Mouse (Mus musculus) midbrain, embryonic 16.5 days (tissue): ENCODE results near the gene Spint2. TPM values are rescaled to one million over a fixed set of nuclear protein-coding genes. Genes with fewer than 3 reads are reported as not detected.

Source experiments
- ATAC-seq: fragments of 200-750 bp; cut with Nextera tagmentation; 2 replicates; pipeline ENCODE4 v1.8.0; 2017; ENCODE audit warnings: moderate TSS enrichment
- H3K27ac ChIP-seq: fragments of 300-500 bp; sonication (generic); 2 replicates; pipeline ENCODE4 v1.5.1; 2014; ENCODE audit warnings: mild to moderate bottlenecking, low read length, mixed read lengths
- H3K27me3 ChIP-seq: fragments of 300-500 bp; sonication (generic); 2 replicates; pipeline ENCODE4 v1.6.1; 2014; ENCODE audit warnings: low read depth, low read length, mixed read lengths; ENCODE audit not compliant: control insufficient read depth, insufficient read depth
- H3K36me3 ChIP-seq: fragments of 300-500 bp; sonication (generic); 2 replicates; pipeline ENCODE4 v1.6.1; 2014; ENCODE audit warnings: mild to moderate bottlenecking, low read length, moderate library complexity, mixed read lengths; ENCODE audit not compliant: control insufficient read depth, insufficient read depth
- H3K4me1 ChIP-seq: fragments of 300-500 bp; sonication (generic); 2 replicates; pipeline ENCODE4 v1.6.1; 2014; ENCODE audit warnings: mild to moderate bottlenecking, low read length, mixed read lengths; ENCODE audit not compliant: control insufficient read depth, insufficient read depth
- H3K4me2 ChIP-seq: fragments of 300-500 bp; sonication (generic); 2 replicates; pipeline ENCODE4 v1.6.1; 2014; ENCODE audit warnings: mild to moderate bottlenecking, low read length, mixed read lengths
- H3K4me3 ChIP-seq: fragments of 300-500 bp; sonication (generic); 2 replicates; pipeline ENCODE4 v1.5.1; 2014; ENCODE audit warnings: low read depth, mild to moderate bottlenecking, low read length, moderate library complexity, mixed read lengths
- H3K9ac ChIP-seq: fragments of 300-500 bp; sonication (generic); 2 replicates; pipeline ENCODE4 v1.6.1; 2014; ENCODE audit warnings: low read depth, low read length, mixed read lengths
- H3K9me3 ChIP-seq: fragments of 300-500 bp; sonication (generic); replicated peaks from 2 replicates; pipeline ENCODE4 v1.6.1; 2014; ENCODE audit warnings: mild to moderate bottlenecking, low read length, mixed read lengths; ENCODE audit not compliant: control insufficient read depth, poor library complexity, severe bottlenecking
- WGBS: fragments of 180-500 bp; shearing (Covaris S2); extraction: QIAGEN DNeasy Blood & Tissue Kit; methylation state at CpG from one replicate; pipeline ENCODE4 v1.1.7; 2014; 5-methylcytosine and 5-hydroxymethylcytosine counted together
- polyA plus RNA-seq: library from polyadenylated mRNA; unstranded; fragments of >200 nt; fragmentation: Nextera tagmentation; extraction: Ambion mirVana; gene quantifications from 2 replicates; pipeline ENCODE4 v1.2.1, GENCODE M21; 2015

Spint2 gene
- polyA plus RNA-seq, 1 experiment from 2014 or later = 89.7 TPM

DNA sequence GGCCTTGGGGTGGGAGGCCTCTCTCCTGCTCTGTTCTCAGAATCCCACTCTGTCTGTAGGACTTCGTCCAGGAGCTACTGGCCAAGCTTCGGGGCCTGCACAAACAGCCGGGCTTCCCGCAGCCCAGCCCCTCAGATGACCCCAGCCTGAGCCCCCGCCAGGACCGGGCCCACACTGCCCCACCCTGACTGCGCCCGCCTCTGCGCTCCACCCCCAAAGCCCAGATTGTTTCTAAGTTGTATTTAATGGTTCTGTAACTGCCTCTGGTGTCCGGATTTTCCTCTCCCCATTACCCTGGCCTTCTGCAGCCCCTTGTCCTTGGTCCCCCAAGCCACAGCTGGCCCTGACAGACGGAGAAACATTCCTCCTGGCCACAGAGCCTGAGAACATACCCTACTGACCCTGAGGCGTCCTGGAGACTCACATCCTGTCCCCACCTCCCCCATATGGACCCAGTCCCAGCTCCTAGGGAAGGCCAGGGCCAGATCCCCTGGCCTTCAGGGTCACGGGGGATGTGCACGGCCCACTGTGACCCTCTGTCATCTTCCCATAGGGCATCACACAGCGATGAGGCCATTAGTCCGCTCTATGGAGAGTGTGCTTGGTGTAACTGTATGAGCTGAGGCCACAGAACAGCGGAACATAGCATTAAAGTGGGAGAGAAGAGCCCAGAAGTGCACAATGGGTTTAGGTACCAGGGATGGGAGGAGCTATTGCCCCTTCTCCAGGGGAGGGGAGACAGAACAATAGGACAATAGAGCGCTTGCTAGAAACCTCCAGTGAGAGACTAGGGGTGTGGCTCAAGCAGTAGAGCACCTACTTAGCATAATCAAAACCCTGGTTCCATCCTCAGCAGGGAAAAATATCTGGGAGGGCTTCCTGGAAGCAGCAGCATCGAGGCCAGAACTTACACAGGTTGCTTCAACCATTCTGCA lies 11.7 kb upstream of the Spint2 start:
- no peak overlapping the region for H3K9ac ChIP-seq
- no peaks in the 10 kb centered on the region for H3K9me3 ChIP-seq
- no peak overlapping the region for H3K4me3 ChIP-seq
- H3K27ac ChIP-seq = no peak overlapping the region
- no peak for ATAC-seq
- H3K27me3 ChIP-seq = no peaks in the 10 kb centered on the region
- H3K4me2 ChIP-seq = no peak overlapping the region
- peaks cover 9% of the 10 kb centered on the region for H3K4me1 ChIP-seq
- no peaks in the 10 kb centered on the region for H3K36me3 ChIP-seq
- 29% methylated on average over 19 of the region's 19 CpGs for WGBS

DNA sequence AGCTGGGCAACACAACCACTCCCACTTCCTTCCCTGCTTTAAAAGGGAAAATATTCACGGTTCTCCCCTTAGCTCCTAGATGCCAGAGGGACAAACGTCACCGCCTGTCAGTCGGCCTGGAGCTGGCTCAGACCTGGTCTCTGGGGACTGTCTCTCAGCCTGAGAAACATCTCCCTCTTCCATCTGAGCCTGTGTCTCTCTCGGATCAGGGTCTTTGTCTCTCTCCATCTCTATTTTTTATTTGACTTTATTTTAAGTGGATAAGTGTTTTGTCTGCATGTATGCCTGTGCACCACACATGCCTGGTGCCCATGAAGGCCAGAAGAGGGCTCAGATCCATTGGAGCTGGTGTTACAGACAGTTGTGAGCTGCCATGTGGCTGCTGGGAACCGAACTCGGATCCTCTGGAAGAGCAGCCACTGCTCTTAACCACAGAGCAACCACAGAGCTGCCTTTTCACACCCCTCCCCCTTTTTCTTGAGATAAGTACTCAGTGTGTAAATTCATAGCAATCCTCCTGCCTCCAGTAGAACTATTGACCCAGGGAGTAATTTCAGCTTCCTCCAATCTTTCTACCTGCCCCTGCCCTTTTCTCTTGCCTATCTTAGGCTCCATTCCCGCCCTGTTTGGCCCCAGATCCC lies 10.9 kb upstream of the Spint2 start:
- H3K4me1 ChIP-seq = peaks cover 9% of the 10 kb centered on the region
- no peak overlapping the region for H3K9ac ChIP-seq
- no peak overlapping the region for H3K4me3 ChIP-seq
- no peak for ATAC-seq
- no peaks in the 10 kb centered on the region for H3K9me3 ChIP-seq
- no peak overlapping the region for H3K27ac ChIP-seq
- WGBS = 26% methylated on average over 8 of the region's 8 CpGs
- H3K4me2 ChIP-seq = no peak overlapping the region
- H3K27me3 ChIP-seq = no peaks in the 10 kb centered on the region
- H3K36me3 ChIP-seq = no peaks in the 10 kb centered on the region

DNA sequence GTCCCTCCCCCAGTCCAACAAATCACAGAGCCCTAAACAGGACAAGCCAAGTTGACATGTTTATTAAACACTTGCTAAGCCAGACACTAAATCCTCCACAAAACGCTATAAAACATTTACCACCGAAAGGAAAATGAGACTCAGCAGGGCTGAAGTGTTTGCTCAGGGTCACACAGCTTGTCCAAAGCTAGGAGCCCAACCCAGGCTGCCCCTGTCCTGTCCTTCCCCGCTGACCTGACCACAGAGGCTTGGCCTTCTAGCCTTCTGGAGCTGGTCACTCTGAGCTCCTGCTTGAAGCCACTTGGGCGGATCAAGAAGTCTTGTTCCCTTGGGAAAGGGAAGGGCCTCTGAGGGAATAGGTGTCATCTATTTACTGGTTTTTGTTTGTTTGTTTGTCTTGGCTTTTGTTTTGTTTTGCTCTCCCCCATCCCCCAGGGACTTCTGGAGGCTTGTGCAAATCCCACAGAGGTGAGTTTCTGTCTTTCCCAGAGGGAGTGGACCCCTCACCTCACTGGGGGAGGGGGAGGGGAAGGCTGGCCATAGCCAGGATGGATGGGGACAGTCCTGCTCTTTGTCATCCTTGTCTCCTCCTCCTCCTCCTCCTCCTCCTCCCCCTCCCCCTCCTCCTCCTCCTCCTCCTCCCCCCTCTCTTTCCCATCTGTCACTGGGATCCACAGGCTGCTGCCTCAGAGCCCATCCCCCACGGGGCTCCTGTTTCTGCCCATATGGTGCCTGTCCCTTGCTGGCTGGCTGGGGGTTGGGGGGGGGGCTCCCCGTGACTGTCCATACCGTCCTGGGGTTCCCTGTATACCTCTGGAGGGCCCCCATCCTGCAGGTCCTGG lies 10.1 kb upstream of the Spint2 start:
- H3K36me3 ChIP-seq = no peaks in the 10 kb centered on the region
- H3K27ac ChIP-seq = no peak overlapping the region
- whole genome bisulfite sequencing = 21% methylated on average over 6 of the region's 7 CpGs
- ATAC-seq = no peak
- H3K4me2 ChIP-seq = no peak overlapping the region
- H3K4me1 ChIP-seq = peaks cover 9% of the 10 kb centered on the region
- H3K4me3 ChIP-seq = no peak overlapping the region
- H3K9ac ChIP-seq = no peak overlapping the region
- H3K9me3 ChIP-seq = no peaks in the 10 kb centered on the region
- no peaks in the 10 kb centered on the region for H3K27me3 ChIP-seq

DNA sequence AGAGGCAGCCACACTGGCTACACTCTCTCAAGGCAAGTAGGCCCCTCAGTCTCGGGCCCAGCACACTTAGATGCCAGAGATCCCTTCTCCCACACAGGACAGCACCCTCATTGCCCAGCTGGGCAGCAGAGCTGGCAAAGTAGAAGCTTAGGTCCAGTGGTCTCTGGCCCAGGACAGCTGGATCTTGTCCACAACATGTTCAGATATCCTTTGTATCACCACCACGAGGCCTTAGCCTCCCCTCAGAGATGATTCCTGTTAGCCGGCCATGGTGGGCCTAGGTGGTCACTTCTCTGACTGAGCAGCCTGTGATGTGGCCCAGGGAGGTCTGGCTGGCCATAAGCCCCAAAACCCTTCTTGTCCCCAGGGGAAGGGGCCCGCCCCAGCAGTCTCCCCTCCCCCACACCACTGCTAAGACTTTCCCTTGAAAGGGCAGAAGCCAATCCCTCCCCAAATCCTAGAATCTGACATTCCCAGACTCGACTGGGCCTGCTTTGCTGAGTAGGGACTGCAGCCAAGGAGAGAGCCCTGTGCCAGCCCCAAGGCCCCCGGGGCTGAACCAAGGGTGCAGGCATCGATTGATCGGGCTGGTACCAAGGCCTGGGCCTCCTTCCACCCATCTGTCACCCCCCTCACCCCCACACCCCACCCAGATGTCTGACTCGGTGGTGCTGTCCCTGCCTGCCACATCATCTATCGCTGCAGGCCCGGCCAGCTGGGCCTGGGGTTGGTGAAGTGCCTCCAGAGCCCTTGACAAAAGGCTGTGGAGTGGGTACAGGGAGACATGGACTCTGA lies 9.2 kb upstream of the Spint2 start:
- Histone ChIP-seq H3K27me3 (no peaks in the 10 kb centered on the region), H3K36me3 (no peaks in the 10 kb centered on the region), H3K4me1 (peaks cover 9% of the 10 kb centered on the region), H3K4me3 (no peak overlapping the region), H3K27ac (no peak overlapping the region), H3K4me2 (no peak overlapping the region), H3K9ac (peak overlapping the region; percentile 14; the same call in 1 of the 2 replicates), H3K9me3 (no peaks in the 10 kb centered on the region)
- no peak for ATAC-seq
- 35% methylated on average over 11 of the region's 11 CpGs for WGBS

DNA sequence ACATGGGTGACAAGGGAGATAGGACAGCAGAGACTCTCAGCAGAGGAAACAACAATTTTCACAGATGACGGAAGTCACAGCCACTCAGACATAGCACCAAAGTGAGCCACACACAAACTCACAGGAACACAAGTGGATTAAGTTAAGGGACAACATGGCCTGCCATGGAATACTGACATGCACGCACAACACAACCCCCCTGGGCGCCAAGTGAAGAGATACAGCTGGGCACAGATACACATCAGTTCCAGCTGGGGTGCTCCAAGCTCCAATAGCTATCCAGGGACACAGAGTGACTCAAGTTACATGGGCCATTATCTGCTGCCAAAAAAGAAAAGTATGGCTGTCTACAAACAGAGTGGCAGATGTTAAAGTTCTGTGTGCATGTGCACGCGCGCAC lies 8.1 kb upstream of the Spint2 start:
- 84% methylated on average over 6 of the region's 6 CpGs for WGBS
- H3K9me3 ChIP-seq = no peaks in the 10 kb centered on the region
- no peak overlapping the region for H3K27ac ChIP-seq
- peaks cover 9% of the 10 kb centered on the region for H3K4me1 ChIP-seq
- H3K36me3 ChIP-seq = no peaks in the 10 kb centered on the region
- H3K4me3 ChIP-seq = no peak overlapping the region
- H3K27me3 ChIP-seq = no peaks in the 10 kb centered on the region
- peak overlapping the region; percentile 91 for H3K4me2 ChIP-seq
- no peak overlapping the region for H3K9ac ChIP-seq
- no peak for ATAC-seq

DNA sequence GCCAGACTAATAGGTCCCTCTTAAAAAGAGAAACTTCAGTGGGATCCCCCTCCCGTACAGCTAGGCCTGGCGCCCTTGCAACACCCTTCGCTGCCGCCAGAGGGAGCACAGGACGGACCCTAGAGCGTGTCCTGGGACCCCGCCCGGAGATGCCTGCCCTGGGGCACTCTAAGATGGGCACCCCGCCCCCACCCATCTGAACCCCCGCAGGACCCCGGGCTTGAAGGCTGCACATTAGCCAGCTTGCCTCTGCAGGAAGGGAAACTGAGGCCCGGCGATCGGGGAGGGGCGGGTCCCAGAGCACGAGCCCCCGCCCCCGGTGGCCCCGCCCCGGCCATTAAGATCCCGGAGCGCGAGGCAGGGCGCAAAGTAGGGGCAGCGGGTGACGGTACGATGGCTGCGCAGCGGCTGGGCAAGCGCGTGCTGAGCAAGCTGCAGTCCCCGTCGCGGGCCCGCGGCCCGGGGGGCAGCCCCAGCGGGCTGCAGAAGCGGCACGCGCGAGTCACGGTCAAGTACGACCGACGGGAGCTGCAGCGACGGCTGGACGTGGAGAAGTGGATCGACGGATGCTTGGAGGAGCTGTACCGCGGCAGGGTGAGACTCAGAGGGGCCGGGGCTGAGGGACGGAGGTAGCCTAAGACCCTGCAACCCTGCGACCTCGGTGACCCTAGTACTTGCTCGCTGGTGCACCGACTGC lies 7.4 kb upstream of the Spint2 start, which contains the start of gene Ppp1r14a:
Ppp1r14a (plus strand) TSS at position 367 of the 697 bp plus-strand sequence.
- Histone ChIP-seq H3K9ac (peak within 1 kb of the TSS; percentile 71), H3K27ac (no peak within 1 kb of the TSS), H3K36me3 (no peaks in the 10 kb centered on the region), H3K4me1 (peaks cover 9% of the 10 kb centered on the region), H3K4me2 (peak within 1 kb of the TSS; percentile 91), H3K27me3 (no peaks in the 10 kb centered on the region), H3K4me3 (peak within 1 kb of the TSS; percentile 46), H3K9me3 (no peaks in the 10 kb centered on the region)
- no peak for ATAC-seq
- 1% methylated on average over 57 of the region's 59 CpGs for WGBS

DNA sequence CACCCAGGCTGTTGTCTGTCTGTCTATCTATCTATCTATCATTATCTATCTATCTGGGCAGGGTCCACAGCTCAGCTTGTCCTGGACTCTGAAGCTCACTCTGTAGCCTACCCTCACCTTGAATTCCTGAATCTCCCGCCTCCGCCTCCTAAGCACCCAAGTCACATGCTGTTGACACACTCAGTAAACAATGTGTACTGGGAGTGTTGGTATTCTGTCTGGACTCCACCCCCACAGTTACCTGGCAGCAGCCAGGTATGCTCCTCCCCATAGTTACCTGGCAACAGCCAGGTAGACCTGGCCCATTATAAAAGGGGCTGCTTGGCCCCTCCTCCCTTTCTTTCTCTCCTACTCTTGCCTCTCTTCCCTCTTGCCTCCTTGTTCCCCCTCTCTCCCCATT lies 6.4 kb upstream of the Spint2 start:
- H3K4me3 ChIP-seq = no peak overlapping the region
- no peak for ATAC-seq
- no peak overlapping the region for H3K9ac ChIP-seq
- H3K4me2 ChIP-seq = no peak overlapping the region
- H3K27me3 ChIP-seq = no peaks in the 10 kb centered on the region
- H3K9me3 ChIP-seq = no peaks in the 10 kb centered on the region
- peaks cover 9% of the 10 kb centered on the region for H3K4me1 ChIP-seq
- WGBS = 88% methylated on average over 2 of the region's 2 CpGs
- H3K27ac ChIP-seq = no peak overlapping the region
- no peaks in the 10 kb centered on the region for H3K36me3 ChIP-seq

DNA sequence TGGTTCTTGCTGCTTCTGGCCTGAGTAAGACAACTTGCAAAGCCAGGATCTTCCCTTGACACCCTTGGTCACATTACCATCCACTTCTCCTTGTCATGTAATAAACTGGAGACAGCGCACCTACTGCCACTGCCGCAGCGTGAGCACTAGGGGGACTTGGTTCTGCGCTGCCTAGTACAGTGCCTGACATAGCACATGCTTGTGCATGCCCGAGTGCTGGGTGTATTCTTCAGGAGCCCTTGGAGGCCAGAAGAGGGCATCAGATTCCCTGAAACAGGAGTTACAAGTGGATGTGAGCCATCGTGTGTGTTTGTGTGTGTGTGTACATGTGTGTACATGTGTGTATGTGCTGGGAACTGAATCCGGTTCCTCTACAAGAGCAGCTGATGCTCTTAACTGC lies 5.8 kb upstream of the Spint2 start:
- Histone ChIP-seq H3K4me3 (no peak overlapping the region), H3K4me2 (no peak overlapping the region), H3K9ac (no peak overlapping the region), H3K4me1 (peaks cover 9% of the 10 kb centered on the region), H3K27me3 (peaks cover 4% of the 10 kb centered on the region), H3K36me3 (no peaks in the 10 kb centered on the region), H3K27ac (no peak overlapping the region), H3K9me3 (no peaks in the 10 kb centered on the region)
- 87% methylated on average over 7 of the region's 7 CpGs for WGBS
- no peak for ATAC-seq
